Mouse (Mus musculus): ENCODE data around the gene Enox1. TPM values are rescaled to one million over a fixed set of nuclear protein-coding genes. Genes with fewer than 3 reads are reported as not detected.

The Enox1 gene
- polyA plus RNA-seq, 1 experiment from 2014 or later = 0.13 TPM

GRCm38 (mm10) chr14:77275607-77276006, 119.0 kb downstream of the Enox1 start:
- H3K27ac ChIP-seq (ENCODE audit: low read length) = no peak overlapping the region

GRCm38 (mm10) chr14:77279143-77279542, 122.6 kb downstream of the Enox1 start:
- Histone ChIP-seq H3K9me3 (replicated peaks; ENCODE audit: control insufficient read depth, low read length) (no peaks in the 10 kb centered on the region), H3K4me3 (ENCODE audit: low read depth, low read length) (no peak overlapping the region), H3K36me3 (ENCODE audit: control insufficient read depth, insufficient read depth) (no peaks in the 10 kb centered on the region), H3K27ac (ENCODE audit: low read length) (no peak overlapping the region), H3K4me1 (ENCODE audit: control insufficient read depth, low read depth, low read length) (no peaks in the 10 kb centered on the region), H3K9ac (ENCODE audit: low read depth, low read length) (no peak overlapping the region), H3K27me3 (ENCODE audit: control insufficient read depth, insufficient read depth, low read depth, low read length) (no peaks in the 10 kb centered on the region), H3K4me2 (ENCODE audit: low read depth, low read length) (no peak overlapping the region)
- no peak for ATAC-seq (ENCODE audit: low read depth)
- WGBS (ENCODE audit: insufficient replicate concordance) = 62% methylated on average over 4 of the region's 4 CpGs

More at GRCm38 (mm10) chr14:77275607-77276006, 119.0 kb downstream of the Enox1 start:
- Histone ChIP-seq H3K9me3 (replicated peaks; ENCODE audit: control insufficient read depth, low read length) (no peaks in the 10 kb centered on the region), H3K27me3 (ENCODE audit: control insufficient read depth, insufficient read depth, low read depth, low read length) (no peaks in the 10 kb centered on the region), H3K4me3 (ENCODE audit: low read depth, low read length) (no peak overlapping the region), H3K9ac (ENCODE audit: low read depth, low read length) (no peak overlapping the region), H3K36me3 (ENCODE audit: control insufficient read depth, insufficient read depth) (no peaks in the 10 kb centered on the region), H3K4me2 (ENCODE audit: low read depth, low read length) (no peak overlapping the region), H3K4me1 (ENCODE audit: control insufficient read depth, low read depth, low read length) (no peaks in the 10 kb centered on the region)
- 76% methylated on average over 6 of the region's 6 CpGs for WGBS (ENCODE audit: insufficient replicate concordance)
- no peak for ATAC-seq (ENCODE audit: low read depth)

GRCm38 (mm10) chr14:77280454-77280853, 123.9 kb downstream of the Enox1 start:
- H3K27me3 ChIP-seq (ENCODE audit: control insufficient read depth, insufficient read depth, low read depth, low read length) = no peaks in the 10 kb centered on the region
- no peak for ATAC-seq (ENCODE audit: low read depth)
- H3K9me3 ChIP-seq (replicated peaks; ENCODE audit: control insufficient read depth, low read length) = no peaks in the 10 kb centered on the region
- H3K4me3 ChIP-seq (ENCODE audit: low read depth, low read length) = no peak overlapping the region
- H3K4me1 ChIP-seq (ENCODE audit: control insufficient read depth, low read depth, low read length) = no peaks in the 10 kb centered on the region
- 38% methylated on average over 2 of the region's 2 CpGs for WGBS (ENCODE audit: insufficient replicate concordance)
- H3K4me2 ChIP-seq (ENCODE audit: low read depth, low read length) = no peak overlapping the region
- H3K9ac ChIP-seq (ENCODE audit: low read depth, low read length) = no peak overlapping the region
- H3K27ac ChIP-seq (ENCODE audit: low read length) = no peak overlapping the region
- no peaks in the 10 kb centered on the region for H3K36me3 ChIP-seq (ENCODE audit: control insufficient read depth, insufficient read depth)

- Histone ChIP-seq H3K9ac (ENCODE audit: low read depth, low read length) (no peak overlapping the region), H3K36me3 (ENCODE audit: control insufficient read depth, insufficient read depth) (no peaks in the 10 kb centered on the region), H3K27ac (ENCODE audit: low read length) (no peak overlapping the region), H3K4me1 (ENCODE audit: control insufficient read depth, low read depth, low read length) (no peaks in the 10 kb centered on the region), H3K9me3 (replicated peaks; ENCODE audit: control insufficient read depth, low read length) (no peaks in the 10 kb centered on the region), H3K4me3 (ENCODE audit: low read depth, low read length) (no peak overlapping the region), H3K4me2 (ENCODE audit: low read depth, low read length) (no peak overlapping the region), H3K27me3 (ENCODE audit: control insufficient read depth, insufficient read depth, low read depth, low read length) (no peaks in the 10 kb centered on the region)
- WGBS (ENCODE audit: insufficient replicate concordance) = 64% methylated on average over 7 of the region's 7 CpGs
- ATAC-seq (ENCODE audit: low read depth) = no peak
Observed at GRCm38 (mm10) chr14:77280893-77281292, 124.3 kb downstream of the Enox1 start.

DNA sequence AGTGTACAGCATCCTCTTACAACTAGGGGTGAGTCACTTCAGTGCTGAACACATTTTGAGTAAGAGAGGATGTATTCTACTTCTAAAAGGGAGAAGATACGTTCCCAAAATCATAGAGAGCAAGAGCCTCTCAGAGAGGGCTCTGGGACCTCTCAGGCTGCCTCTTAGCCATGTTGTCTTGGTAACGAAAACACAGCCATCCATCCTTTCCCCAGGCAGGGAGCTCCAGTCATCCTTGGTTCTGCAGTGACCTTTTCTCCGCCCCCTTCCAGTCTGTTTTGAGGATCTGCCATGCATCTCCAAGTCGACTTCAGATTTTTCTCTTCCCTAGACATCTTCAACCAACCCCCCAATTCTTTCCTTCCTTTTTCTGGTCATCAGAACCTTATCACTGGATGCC, 127.4 kb downstream of the Enox1 start:
- H3K36me3 ChIP-seq (ENCODE audit: control insufficient read depth, insufficient read depth) = no peaks in the 10 kb centered on the region
- no peak overlapping the region for H3K4me3 ChIP-seq (ENCODE audit: low read depth, low read length)
- H3K27me3 ChIP-seq (ENCODE audit: control insufficient read depth, insufficient read depth, low read depth, low read length) = no peaks in the 10 kb centered on the region
- H3K9ac ChIP-seq (ENCODE audit: low read depth, low read length) = no peak overlapping the region
- WGBS (ENCODE audit: insufficient replicate concordance) = 44% methylated on average over 4 of the region's 4 CpGs
- H3K4me1 ChIP-seq (ENCODE audit: control insufficient read depth, low read depth, low read length) = no peaks in the 10 kb centered on the region
- H3K27ac ChIP-seq (ENCODE audit: low read length) = no peak overlapping the region
- no peak for ATAC-seq (ENCODE audit: low read depth)
- H3K4me2 ChIP-seq (ENCODE audit: low read depth, low read length) = no peak overlapping the region
- H3K9me3 ChIP-seq (replicated peaks; ENCODE audit: control insufficient read depth, low read length) = no peaks in the 10 kb centered on the region

- 65% methylated on average over 3 of the region's 3 CpGs for WGBS (ENCODE audit: insufficient replicate concordance)
- Histone ChIP-seq H3K9ac (ENCODE audit: low read depth, low read length) (no peak overlapping the region), H3K27me3 (ENCODE audit: control insufficient read depth, insufficient read depth, low read depth, low read length) (no peaks in the 10 kb centered on the region), H3K4me1 (ENCODE audit: control insufficient read depth, low read depth, low read length) (no peaks in the 10 kb centered on the region), H3K36me3 (ENCODE audit: control insufficient read depth, insufficient read depth) (no peaks in the 10 kb centered on the region), H3K27ac (ENCODE audit: low read length) (no peak overlapping the region), H3K4me2 (ENCODE audit: low read depth, low read length) (no peak overlapping the region), H3K9me3 (replicated peaks; ENCODE audit: control insufficient read depth, low read length) (no peaks in the 10 kb centered on the region), H3K4me3 (ENCODE audit: low read depth, low read length) (no peak overlapping the region)
- ATAC-seq (ENCODE audit: low read depth) = no peak
Observed at GRCm38 (mm10) chr14:77285453-77285852, 128.9 kb downstream of the Enox1 start.

GRCm38 (mm10) chr14:77291756-77292155, 135.2 kb downstream of the Enox1 start:
- Histone ChIP-seq H3K9me3 (replicated peaks; ENCODE audit: control insufficient read depth, low read length) (no peaks in the 10 kb centered on the region), H3K36me3 (ENCODE audit: control insufficient read depth, insufficient read depth) (no peaks in the 10 kb centered on the region), H3K27ac (ENCODE audit: low read length) (no peak overlapping the region), H3K27me3 (ENCODE audit: control insufficient read depth, insufficient read depth, low read depth, low read length) (no peaks in the 10 kb centered on the region), H3K4me2 (ENCODE audit: low read depth, low read length) (no peak overlapping the region), H3K4me3 (ENCODE audit: low read depth, low read length) (no peak overlapping the region), H3K9ac (ENCODE audit: low read depth, low read length) (no peak overlapping the region), H3K4me1 (ENCODE audit: control insufficient read depth, low read depth, low read length) (no peaks in the 10 kb centered on the region)
- no peak for ATAC-seq (ENCODE audit: low read depth)
- 71% methylated on average over 5 of the region's 5 CpGs for WGBS (ENCODE audit: insufficient replicate concordance)

DNA sequence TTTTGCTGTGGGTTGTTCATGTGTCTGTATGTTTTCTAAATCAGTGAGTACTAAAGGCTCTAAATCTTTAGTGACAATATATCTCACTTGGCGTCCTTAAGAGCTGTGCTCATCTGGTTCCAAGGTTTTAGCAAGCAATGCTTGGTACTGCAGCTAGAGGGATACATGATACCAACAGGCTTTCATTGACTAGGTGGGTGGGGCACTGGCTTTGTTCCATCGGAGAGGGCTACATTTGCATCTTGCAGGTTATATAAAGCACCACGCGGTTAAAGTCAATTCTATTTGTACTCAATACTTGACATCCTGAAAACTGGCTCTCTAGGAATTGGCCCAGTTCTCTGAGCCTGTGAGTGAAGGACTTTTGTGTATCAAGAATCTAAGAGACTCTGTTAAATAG, 140.5 kb downstream of the Enox1 start:
- Histone ChIP-seq H3K9me3 (replicated peaks; ENCODE audit: control insufficient read depth, low read length) (no peaks in the 10 kb centered on the region), H3K36me3 (ENCODE audit: control insufficient read depth, insufficient read depth) (no peaks in the 10 kb centered on the region), H3K27me3 (ENCODE audit: control insufficient read depth, insufficient read depth, low read depth, low read length) (no peaks in the 10 kb centered on the region), H3K27ac (ENCODE audit: low read length) (no peak overlapping the region), H3K4me3 (ENCODE audit: low read depth, low read length) (no peak overlapping the region), H3K4me1 (ENCODE audit: control insufficient read depth, low read depth, low read length) (no peaks in the 10 kb centered on the region), H3K9ac (ENCODE audit: low read depth, low read length) (no peak overlapping the region), H3K4me2 (ENCODE audit: low read depth, low read length) (no peak overlapping the region)
- 56% methylated on average over 4 of the region's 4 CpGs for WGBS (ENCODE audit: insufficient replicate concordance)
- no peak for ATAC-seq (ENCODE audit: low read depth)

GRCm38 (mm10) chr14:77298327-77298726, 141.8 kb downstream of the Enox1 start:
- no peak for ATAC-seq (ENCODE audit: low read depth)
- 68% methylated on average over 3 of the region's 3 CpGs for WGBS (ENCODE audit: insufficient replicate concordance)
- Histone ChIP-seq H3K36me3 (ENCODE audit: control insufficient read depth, insufficient read depth) (no peaks in the 10 kb centered on the region), H3K4me2 (ENCODE audit: low read depth, low read length) (no peak overlapping the region), H3K9ac (ENCODE audit: low read depth, low read length) (no peak overlapping the region), H3K27me3 (ENCODE audit: control insufficient read depth, insufficient read depth, low read depth, low read length) (no peaks in the 10 kb centered on the region), H3K4me1 (ENCODE audit: control insufficient read depth, low read depth, low read length) (no peaks in the 10 kb centered on the region), H3K27ac (ENCODE audit: low read length) (no peak overlapping the region), H3K4me3 (ENCODE audit: low read depth, low read length) (no peak overlapping the region), H3K9me3 (replicated peaks; ENCODE audit: control insufficient read depth, low read length) (no peaks in the 10 kb centered on the region)

DNA sequence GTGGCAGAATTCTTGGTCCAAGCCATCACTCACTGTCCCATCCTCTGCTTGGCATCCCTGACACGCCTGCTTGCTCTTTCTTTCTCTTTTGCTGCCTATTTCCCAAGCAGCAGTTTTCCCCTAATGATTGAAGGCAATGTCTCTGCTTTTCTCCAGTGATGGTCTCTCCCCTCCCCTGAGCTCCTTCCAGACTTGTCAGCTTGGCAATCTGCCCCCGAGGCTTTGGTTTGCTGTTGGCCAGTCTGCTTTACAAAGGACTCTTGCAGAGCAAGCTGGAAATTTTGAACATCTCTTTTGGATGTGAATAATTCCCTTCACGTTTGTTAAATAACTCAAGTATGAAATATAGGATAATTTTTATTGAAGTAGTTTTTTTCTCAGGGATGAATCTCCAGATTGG, 153.0 kb downstream of the Enox1 start:
- ATAC-seq (ENCODE audit: low read depth) = no peak
- Histone ChIP-seq H3K27ac (ENCODE audit: low read length) (no peak overlapping the region), H3K9ac (ENCODE audit: low read depth, low read length) (no peak overlapping the region), H3K4me2 (ENCODE audit: low read depth, low read length) (no peak overlapping the region), H3K4me1 (ENCODE audit: control insufficient read depth, low read depth, low read length) (no peaks in the 10 kb centered on the region), H3K9me3 (replicated peaks; ENCODE audit: control insufficient read depth, low read length) (no peaks in the 10 kb centered on the region), H3K27me3 (ENCODE audit: control insufficient read depth, insufficient read depth, low read depth, low read length) (no peaks in the 10 kb centered on the region), H3K4me3 (ENCODE audit: low read depth, low read length) (no peak overlapping the region), H3K36me3 (ENCODE audit: control insufficient read depth, insufficient read depth) (no peaks in the 10 kb centered on the region)
- 47% methylated on average over 3 of the region's 3 CpGs for WGBS (ENCODE audit: insufficient replicate concordance)

Measured in liver, embryonic 16.5 days (tissue).